Mouse (Mus musculus) lung, adult 2 months (tissue): ENCODE results near the gene Ppara.

Experiments
- CTCF ChIP-seq: fragments of 200-500 bp; IDR thresholded peaks from 2 replicates; pipeline ENCODE4 v1.5.1; 2011; ENCODE audit warnings: mild to moderate bottlenecking, low read length, control low read depth; ENCODE audit not compliant: insufficient read depth
- POLR2A ChIP-seq: fragments of 200-500 bp; IDR thresholded peaks from 2 replicates; pipeline ENCODE4 v1.6.1; 2011; ENCODE audit warnings: low read depth, mild to moderate bottlenecking, control low read depth, low read length, borderline replicate concordance; ENCODE audit errors: extremely low read depth

DNA sequence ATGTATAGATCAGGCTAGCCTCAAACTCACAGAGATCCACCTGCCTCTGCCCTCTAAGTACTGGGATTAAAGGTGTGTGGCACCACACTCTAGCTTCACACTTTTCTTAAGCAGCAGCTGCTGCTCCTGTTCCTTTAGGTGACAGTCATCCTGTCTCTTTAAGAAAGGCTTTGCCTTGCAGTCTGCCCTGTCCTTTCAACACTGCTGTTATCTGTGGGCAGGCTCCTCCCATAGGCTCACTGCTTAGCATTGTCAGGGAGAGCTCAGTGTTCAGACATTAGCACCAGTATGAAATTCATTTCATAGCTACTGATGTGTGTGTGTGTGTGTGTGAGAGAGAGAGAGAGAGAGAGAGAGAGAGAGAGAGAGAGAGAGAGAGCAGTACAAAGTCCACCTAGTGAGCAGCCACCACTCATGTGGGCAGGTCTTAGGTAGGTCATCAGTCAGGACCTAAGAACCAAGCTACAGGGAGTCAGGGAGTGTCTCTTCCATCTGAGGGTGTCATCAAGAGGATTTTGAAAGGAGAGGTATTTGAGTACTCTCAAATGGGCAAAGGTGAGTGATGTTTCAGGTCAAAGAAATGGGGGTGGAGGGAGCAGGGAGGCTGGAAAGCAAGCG lies 19.4 kb downstream of the Ppara start:
- TF ChIP-seq POLR2A (no peak), CTCF (no peak)
